Comparison of ENCODE assay signal across 22 mouse cellular contexts in genomic region chr1:76880783-76881145, GRCm38 (mm10).
"Had no signal": no experiment of that assay in that cellular context is flagged by ENCODE, and none has a peak within 500 bp of the region (broad histone marks: within the 10 kb centered on the region; RNA-seq: fewer than 3 reads in every experiment).

No protein-coding gene starts in this region.

- H3K27me3 ChIP-seq: kidney, embryonic 15.5 days; limb, embryonic 12.5 days; limb, embryonic 15.5 days; liver, embryonic 12.5 days; liver, embryonic 15.5 days; lung, embryonic 15.5 days; megakaryocyte, embryonic 14.5 days; neural tube, embryonic 12.5 days; neural tube, embryonic 15.5 days had no signal

- H3K4me1 ChIP-seq: kidney, embryonic 15.5 days; limb, embryonic 12.5 days; limb, embryonic 15.5 days; liver, embryonic 12.5 days; liver, embryonic 15.5 days; lung, embryonic 15.5 days; megakaryocyte, embryonic 14.5 days; midbrain, embryonic 10.5 days; neural tube, embryonic 12.5 days; neural tube, embryonic 15.5 days had no signal

- H3K27ac ChIP-seq: kidney, embryonic 15.5 days; layer of hippocampus, adult 2 months; limb, embryonic 12.5 days; limb, embryonic 15.5 days; liver, embryonic 12.5 days; liver, embryonic 15.5 days; lung, embryonic 15.5 days; midbrain, embryonic 10.5 days; neural tube, embryonic 12.5 days; neural tube, embryonic 15.5 days had no signal

- H3K36me3 ChIP-seq: kidney, embryonic 15.5 days; limb, embryonic 12.5 days; limb, embryonic 15.5 days; liver, embryonic 12.5 days; liver, embryonic 15.5 days; lung, embryonic 15.5 days; midbrain, embryonic 10.5 days; neural tube, embryonic 12.5 days; neural tube, embryonic 15.5 days had no signal

- H3K4me2 ChIP-seq: kidney, embryonic 15.5 days; limb, embryonic 12.5 days; limb, embryonic 15.5 days; liver, embryonic 12.5 days; liver, embryonic 15.5 days; lung, embryonic 15.5 days; neural tube, embryonic 12.5 days; neural tube, embryonic 15.5 days had no signal

- H3K4me3 ChIP-seq: kidney, embryonic 15.5 days; layer of hippocampus, adult 2 months; limb, embryonic 12.5 days; limb, embryonic 15.5 days; liver, embryonic 12.5 days; liver, embryonic 15.5 days; lung, embryonic 15.5 days; megakaryocyte, embryonic 14.5 days; midbrain, embryonic 10.5 days; neural tube, embryonic 12.5 days; neural tube, embryonic 15.5 days had no signal

- H3K9me3 ChIP-seq: kidney, embryonic 15.5 days; limb, embryonic 12.5 days; limb, embryonic 15.5 days; liver, embryonic 12.5 days; liver, embryonic 15.5 days; lung, embryonic 15.5 days; midbrain, embryonic 10.5 days; neural tube, embryonic 12.5 days; neural tube, embryonic 15.5 days had no signal

- ATAC-seq: liver, embryonic 12.5 days had no signal

- H3K9ac ChIP-seq: kidney, embryonic 15.5 days; limb, embryonic 12.5 days; limb, embryonic 15.5 days; liver, embryonic 12.5 days; liver, embryonic 15.5 days; lung, embryonic 15.5 days; neural tube, embryonic 12.5 days; neural tube, embryonic 15.5 days had no signal

- DNase-seq: kidney, adult 2 months; kidney, postnatal 10 days; kidney, postnatal 36 days; left cerebral cortex, postnatal 4 days; lung, adult 18-20 months; lung, postnatal 10 days; lung, postnatal 36 days; right cerebral cortex, postnatal 14 days; spleen, adult 18-20 months; thymus, adult 18-20 months; thymus, postnatal 36 days had no signal
